Mouse (Mus musculus): ENCODE measurements at regions not wholly inside any gene's neighbourhood (a gene's known extent, or its start where the extent isn't known, plus 50 kb on each side); places are given as distances from the start of the nearest gene placed in this dataset.

GRCm38 (mm10) chr10:25118674-25119670, 188.7 kb downstream of the Akap7 start:
- DNase-seq, result no peak

GRCm38 (mm10) chr10:25114316-25114715, 187.0 kb upstream of the Arg1 start:
- no peak for DNase-seq

- no peak for DNase-seq
These were observed 185.3 kb upstream of the Arg1 start for GRCm38 (mm10) chr10:25112449-25113171.

GRCm38 (mm10) chr10:25111636-25112422, 184.5 kb upstream of the Arg1 start:
- DNase-seq, result peak; percentile 18

GRCm38 (mm10) chr10:25111181-25111580, 183.9 kb upstream of the Arg1 start:
- DNase-seq, result no peak

- no peak for DNase-seq
These were observed 170.8 kb upstream of the Arg1 start for GRCm38 (mm10) chr10:25098070-25098469.

- no peak for DNase-seq
These were observed 162.6 kb upstream of the Arg1 start for GRCm38 (mm10) chr10:25089705-25090386.

- DNase-seq, result no peak
These were observed 159.5 kb upstream of the Arg1 start for GRCm38 (mm10) chr10:25086745-25087144.

GRCm38 (mm10) chr10:25082930-25083329, 155.6 kb upstream of the Arg1 start:
- DNase-seq, result no peak

- DNase-seq, result no peak
These were observed 145.3 kb upstream of the Arg1 start for GRCm38 (mm10) chr10:25072617-25073016.

- DNase-seq, result no peak
These were observed 141.0 kb upstream of the Arg1 start for GRCm38 (mm10) chr10:25068301-25068700.

GRCm38 (mm10) chr10:25064701-25065362, 137.5 kb upstream of the Arg1 start:
- DNase-seq, result no peak

GRCm38 (mm10) chr10:25061402-25062055, 134.2 kb upstream of the Arg1 start:
- no peak for DNase-seq

GRCm38 (mm10) chr10:25058694-25059093, 131.4 kb upstream of the Arg1 start:
- no peak for DNase-seq

- no peak for DNase-seq
These were observed 124.7 kb upstream of the Arg1 start for GRCm38 (mm10) chr10:25051998-25052397.

GRCm38 (mm10) chr10:25051368-25051874, 124.1 kb upstream of the Arg1 start:
- no peak for DNase-seq

- DNase-seq, result no peak
These were observed 113.9 kb upstream of the Arg1 start for GRCm38 (mm10) chr10:25041221-25041620.

- DNase-seq, result no peak
These were observed 112.6 kb upstream of the Arg1 start for GRCm38 (mm10) chr10:25039926-25040325.

- no peak for DNase-seq
These were observed 109.6 kb upstream of the Arg1 start for GRCm38 (mm10) chr10:25036928-25037327.

- DNase-seq, result no peak
These were observed 108.1 kb upstream of the Arg1 start for GRCm38 (mm10) chr10:25035363-25035762.

GRCm38 (mm10) chr10:25032625-25033024, 105.3 kb upstream of the Arg1 start:
- DNase-seq, result no peak
